Mouse (Mus musculus): ENCODE results near the gene Tex261. TPM values are rescaled to one million over a fixed set of nuclear protein-coding genes. Genes with fewer than 3 reads are reported as not detected.
A peak's percentile ranks its signal among the peaks of the same experiment; 100 is the strongest.

The Tex261 gene
- polyA plus RNA-seq, 1 experiment from 2014 or later, result 88.5 TPM

DNA sequence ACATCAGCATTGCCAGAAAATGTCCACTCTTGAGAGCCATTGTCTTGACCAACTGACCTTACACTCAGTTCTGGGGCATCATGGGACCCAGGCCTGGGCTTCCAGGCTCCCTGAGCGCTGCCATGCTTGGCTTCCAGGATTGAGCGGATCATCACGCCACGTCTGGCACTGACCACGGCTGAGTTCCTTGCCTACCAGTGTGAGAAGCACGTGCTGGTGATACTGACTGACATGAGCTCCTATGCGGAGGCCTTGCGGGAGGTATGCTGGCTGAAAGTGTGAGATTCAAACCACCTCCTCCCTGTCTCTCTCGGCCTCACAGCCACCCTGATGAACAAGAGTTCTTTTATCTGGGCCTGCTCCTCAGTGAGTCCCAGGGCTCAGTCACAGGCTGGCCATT lies 19.6 kb downstream of the Tex261 start:
- no peaks in the 10 kb centered on the region for H3K9me3 ChIP-seq (replicated peaks)
- no peak overlapping the region for H3K4me3 ChIP-seq (replicated peaks)
- no peak overlapping the region for H3K4me2 ChIP-seq (replicated peaks)
- no peak for ATAC-seq (ENCODE audit: insufficient number of reproducible peaks, low FRiP score, low TSS enrichment, low read depth)
- no peak overlapping the region for H3K9ac ChIP-seq
- H3K4me1 ChIP-seq, result peaks cover 7% of the 10 kb centered on the region
- H3K27ac ChIP-seq (replicated peaks), result no peak overlapping the region
- 72% methylated on average over 9 of the region's 9 CpGs for WGBS
- no peaks in the 10 kb centered on the region for H3K36me3 ChIP-seq
- H3K27me3 ChIP-seq, result peaks cover 59% of the 10 kb centered on the region

DNA sequence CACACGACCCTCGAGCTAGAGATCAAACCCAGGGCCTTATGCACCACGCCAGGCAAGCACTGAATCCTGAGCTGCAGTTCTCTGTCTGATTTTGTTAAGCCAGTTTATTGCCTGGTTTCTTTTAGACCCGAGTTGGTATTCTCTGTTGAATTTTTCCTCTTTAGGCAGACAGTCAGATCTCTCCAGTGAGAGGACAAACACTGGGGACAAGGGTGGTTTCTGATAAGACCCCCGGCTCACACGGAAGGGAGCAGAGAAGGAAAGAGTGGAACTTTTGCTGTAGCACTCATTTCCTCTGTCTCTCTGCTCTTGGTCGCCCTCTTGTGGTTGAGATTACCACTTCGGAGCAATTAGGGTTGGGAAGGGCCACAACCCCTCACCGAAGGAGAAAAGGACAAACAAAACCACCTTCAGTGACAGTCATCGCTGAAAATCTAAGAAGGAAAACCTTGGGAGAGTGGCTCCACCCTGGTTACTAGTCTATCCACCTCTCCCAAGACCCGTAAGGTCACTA lies 25.4 kb downstream of the Tex261 start:
- no peak for ATAC-seq (ENCODE audit: insufficient number of reproducible peaks, low FRiP score, low TSS enrichment, low read depth)

DNA sequence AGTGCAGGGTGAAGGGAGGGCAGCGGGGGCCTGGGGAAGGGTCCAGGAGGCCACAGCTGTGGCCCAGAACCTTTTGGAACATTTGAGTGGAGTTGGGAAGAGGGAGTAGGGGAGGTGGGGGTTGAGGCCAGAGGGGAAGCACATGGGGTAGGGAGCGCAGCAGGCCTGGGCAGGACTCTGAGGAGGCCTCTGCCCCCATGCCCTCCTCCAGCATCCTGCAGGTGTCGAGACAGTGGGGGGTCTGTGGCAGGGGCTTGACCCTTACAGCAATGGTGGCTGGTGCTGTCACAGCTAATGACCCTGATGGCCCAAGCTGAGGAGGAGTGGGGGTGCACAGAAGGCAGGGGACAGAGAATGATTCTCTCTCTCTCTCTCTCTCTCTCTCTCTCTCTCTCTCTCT lies 26.3 kb downstream of the Tex261 start:
- 57% methylated on average over 3 of the region's 3 CpGs for WGBS
- no peak overlapping the region for H3K27ac ChIP-seq (replicated peaks)
- no peak for ATAC-seq (ENCODE audit: insufficient number of reproducible peaks, low FRiP score, low TSS enrichment, low read depth)

More for the DNA sequence above, 25.4 kb downstream of the Tex261 start:
- H3K27ac ChIP-seq (replicated peaks), result no peak overlapping the region
- 9% methylated on average over 11 of the region's 11 CpGs for WGBS
- no peaks in the 10 kb centered on the region for H3K9me3 ChIP-seq (replicated peaks)
- no peak overlapping the region for H3K4me3 ChIP-seq (replicated peaks)
- H3K9ac ChIP-seq, result no peak overlapping the region
- peaks cover 25% of the 10 kb centered on the region for H3K27me3 ChIP-seq
- peaks cover 4% of the 10 kb centered on the region; the same call in 1 of the 2 replicates for H3K4me1 ChIP-seq
- H3K36me3 ChIP-seq, result no peaks in the 10 kb centered on the region
- H3K4me2 ChIP-seq (replicated peaks), result no peak overlapping the region

DNA sequence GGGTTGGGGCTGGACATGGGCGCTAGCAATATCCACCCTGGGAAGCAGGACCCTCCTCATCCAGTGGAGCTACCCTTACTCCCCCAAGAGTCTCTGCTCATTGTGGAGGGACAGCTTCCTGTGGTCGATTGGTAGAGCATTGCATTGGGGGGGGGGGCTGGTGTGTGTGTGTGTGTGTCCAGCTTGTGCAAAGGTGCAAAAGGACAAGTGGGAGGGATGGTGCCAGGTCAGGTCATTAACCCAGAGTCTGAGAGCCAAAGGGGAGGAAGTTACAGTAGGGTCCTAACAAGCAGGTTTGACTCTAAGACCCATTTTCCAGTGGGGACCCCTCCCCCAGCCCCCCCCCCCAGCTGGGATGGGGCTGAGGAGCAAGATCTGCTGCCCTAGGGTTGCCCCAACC lies 30.1 kb downstream of the Tex261 start:
- ATAC-seq (ENCODE audit: insufficient number of reproducible peaks, low FRiP score, low TSS enrichment, low read depth), result no peak
- H3K36me3 ChIP-seq, result no peaks in the 10 kb centered on the region
- H3K27ac ChIP-seq (replicated peaks), result no peak overlapping the region
- H3K9me3 ChIP-seq (replicated peaks), result no peaks in the 10 kb centered on the region
- no peak overlapping the region for H3K4me3 ChIP-seq (replicated peaks)
- no peak overlapping the region for H3K9ac ChIP-seq
- H3K4me2 ChIP-seq (replicated peaks), result no peak overlapping the region
- peaks cover 10% of the 10 kb centered on the region; the same call in 1 of the 2 replicates for H3K4me1 ChIP-seq
- WGBS, result 59% methylated on average over 2 of the region's 2 CpGs
- H3K27me3 ChIP-seq, result peaks cover 4% of the 10 kb centered on the region; the same call in 1 of the 2 replicates

More for the DNA sequence above, 26.3 kb downstream of the Tex261 start:
- no peaks in the 10 kb centered on the region for H3K36me3 ChIP-seq
- H3K27me3 ChIP-seq, result peaks cover 25% of the 10 kb centered on the region
- H3K4me2 ChIP-seq (replicated peaks), result no peak overlapping the region
- no peak overlapping the region for H3K9ac ChIP-seq
- no peaks in the 10 kb centered on the region for H3K9me3 ChIP-seq (replicated peaks)
- peaks cover 7% of the 10 kb centered on the region; the same call in 1 of the 2 replicates for H3K4me1 ChIP-seq
- H3K4me3 ChIP-seq (replicated peaks), result no peak overlapping the region

DNA sequence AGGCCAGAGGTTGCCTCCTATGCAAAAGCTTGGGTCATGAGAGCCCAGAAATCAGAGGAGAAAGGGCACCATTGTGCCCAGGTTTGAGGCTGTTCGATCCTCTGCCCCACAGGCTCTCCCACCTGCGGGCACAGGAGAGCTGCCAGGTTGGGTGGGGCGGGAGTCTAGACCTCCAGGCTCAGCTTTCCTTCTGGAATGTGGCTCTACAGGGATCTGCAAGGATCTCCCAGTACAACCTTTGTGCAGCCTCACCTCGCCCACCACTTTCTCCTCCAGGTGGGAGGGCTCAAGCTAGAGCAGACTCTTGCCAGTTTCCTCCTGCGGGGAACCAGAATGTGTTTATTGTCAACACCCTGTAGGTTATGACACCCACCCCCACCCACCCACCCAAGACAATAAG lies 31.1 kb downstream of the Tex261 start:
- Histone ChIP-seq H3K27ac (replicated peaks) (peak overlapping the region; percentile 65; the same call in 1 of the 2 replicates), H3K4me2 (replicated peaks) (no peak overlapping the region), H3K4me3 (replicated peaks) (no peak overlapping the region), H3K36me3 (no peaks in the 10 kb centered on the region), H3K9me3 (replicated peaks) (no peaks in the 10 kb centered on the region), H3K4me1 (peaks cover 6% of the 10 kb centered on the region; the same call in 1 of the 2 replicates), H3K27me3 (0 out of 2 replicates have a peak, but pooled peaks cover 3% of the 10 kb centered on the region), H3K9ac (no peak overlapping the region)
- peak; percentile 49; the same call in 1 of the 2 replicates for ATAC-seq (ENCODE audit: insufficient number of reproducible peaks, low FRiP score, low TSS enrichment, low read depth)
- WGBS, result 52% methylated on average over 5 of the region's 5 CpGs

DNA sequence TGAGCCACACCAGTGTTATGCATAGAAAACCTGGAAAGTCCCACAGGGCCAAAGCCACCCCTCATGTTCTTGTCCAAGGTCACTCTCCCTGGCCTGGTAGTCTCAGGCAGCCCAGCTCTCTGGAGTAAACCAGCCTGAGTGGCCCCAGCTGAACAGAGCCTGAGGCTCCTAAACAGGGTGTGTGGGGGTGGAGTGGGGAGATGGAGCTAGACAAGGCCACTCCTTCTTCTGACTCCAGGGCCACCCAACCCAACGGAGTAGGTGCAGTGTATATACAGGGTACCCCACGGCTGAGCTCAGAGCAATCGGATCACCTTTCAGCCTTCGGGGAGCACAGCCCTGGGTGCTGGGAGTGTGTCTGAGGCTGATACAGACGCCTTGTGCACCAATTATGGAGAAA lies 31.5 kb downstream of the Tex261 start:
- Histone ChIP-seq H3K27me3 (0 out of 2 replicates have a peak, but pooled peaks cover 3% of the 10 kb centered on the region), H3K36me3 (no peaks in the 10 kb centered on the region), H3K4me2 (replicated peaks) (no peak overlapping the region), H3K27ac (replicated peaks) (peak overlapping the region; percentile 65; the same call in 1 of the 2 replicates), H3K9me3 (replicated peaks) (no peaks in the 10 kb centered on the region), H3K4me3 (replicated peaks) (no peak overlapping the region), H3K4me1 (peaks cover 6% of the 10 kb centered on the region; the same call in 1 of the 2 replicates), H3K9ac (no peak overlapping the region)
- ATAC-seq (ENCODE audit: insufficient number of reproducible peaks, low FRiP score, low TSS enrichment, low read depth), result peak; percentile 71
- 48% methylated on average over 5 of the region's 5 CpGs for WGBS

DNA sequence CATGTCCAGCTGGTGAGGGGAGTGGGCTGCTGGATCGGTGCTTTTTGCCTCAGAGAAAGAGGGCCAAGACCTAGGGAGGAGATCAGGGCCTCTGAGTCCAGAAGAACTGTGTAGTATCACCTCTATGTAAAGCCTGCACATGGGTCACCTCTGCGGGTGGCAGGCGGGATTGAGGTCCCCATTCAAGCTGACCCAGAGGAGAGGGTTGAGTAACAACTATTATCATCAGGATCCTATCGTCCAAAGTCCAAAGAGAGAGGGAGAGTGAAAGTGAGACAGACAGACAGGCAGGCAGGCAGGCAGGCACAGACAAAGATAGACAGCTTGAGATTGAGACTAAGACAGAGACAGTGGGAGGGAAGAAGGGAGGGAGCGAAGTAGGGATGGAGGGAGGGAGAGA lies 32.4 kb downstream of the Tex261 start:
- no peak overlapping the region for H3K4me3 ChIP-seq (replicated peaks)
- 46% methylated on average over 5 of the region's 5 CpGs for WGBS
- no peak overlapping the region for H3K4me2 ChIP-seq (replicated peaks)
- 0 out of 2 replicates have a peak, but pooled peaks cover 3% of the 10 kb centered on the region for H3K27me3 ChIP-seq
- no peak overlapping the region for H3K27ac ChIP-seq (replicated peaks)
- H3K9me3 ChIP-seq (replicated peaks), result no peaks in the 10 kb centered on the region
- H3K36me3 ChIP-seq, result no peaks in the 10 kb centered on the region
- no peak overlapping the region for H3K9ac ChIP-seq
- ATAC-seq (ENCODE audit: insufficient number of reproducible peaks, low FRiP score, low TSS enrichment, low read depth), result no peak
- peaks cover 6% of the 10 kb centered on the region; the same call in 1 of the 2 replicates for H3K4me1 ChIP-seq

DNA sequence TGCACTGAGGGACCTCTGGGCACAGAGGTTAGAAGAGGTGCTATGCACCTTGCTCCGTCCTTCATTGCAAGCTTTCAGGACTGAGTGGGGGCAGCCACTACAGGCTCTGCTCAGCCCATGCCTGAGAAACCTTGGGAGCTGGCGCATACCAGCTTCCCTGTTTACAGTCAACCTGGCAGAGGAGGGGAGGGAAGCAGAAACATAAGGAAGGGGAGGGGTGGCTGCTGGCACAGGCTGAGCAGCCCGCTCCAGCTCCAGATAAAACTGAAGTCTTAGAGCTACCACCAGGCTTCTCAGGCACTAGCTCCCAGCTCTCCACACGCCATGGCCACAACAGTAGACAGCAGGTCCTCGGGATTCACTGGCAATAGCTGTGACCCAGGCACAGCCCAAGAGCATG lies 32.9 kb downstream of the Tex261 start, which contains the start of gene Atp6v1b1:
TSS of gene Atp6v1b1 (plus strand) at position 230 of the 400 bp plus-strand sequence.
- H3K9me3 ChIP-seq (replicated peaks), result no peaks in the 10 kb centered on the region
- H3K27me3 ChIP-seq, result 0 out of 2 replicates have a peak, but pooled peaks cover 3% of the 10 kb centered on the region
- no peak within 1 kb of the TSS for H3K4me3 ChIP-seq (replicated peaks)
- H3K27ac ChIP-seq (replicated peaks), result no peak within 1 kb of the TSS
- no peak within 1 kb of the TSS for H3K9ac ChIP-seq
- H3K36me3 ChIP-seq, result no peaks in the 10 kb centered on the region
- H3K4me1 ChIP-seq, result peaks cover 6% of the 10 kb centered on the region; the same call in 1 of the 2 replicates
- ATAC-seq (ENCODE audit: insufficient number of reproducible peaks, low FRiP score, low TSS enrichment, low read depth), result no peak
- H3K4me2 ChIP-seq (replicated peaks), result no peak within 1 kb of the TSS
- 54% methylated on average over 5 of the region's 5 CpGs for WGBS

DNA sequence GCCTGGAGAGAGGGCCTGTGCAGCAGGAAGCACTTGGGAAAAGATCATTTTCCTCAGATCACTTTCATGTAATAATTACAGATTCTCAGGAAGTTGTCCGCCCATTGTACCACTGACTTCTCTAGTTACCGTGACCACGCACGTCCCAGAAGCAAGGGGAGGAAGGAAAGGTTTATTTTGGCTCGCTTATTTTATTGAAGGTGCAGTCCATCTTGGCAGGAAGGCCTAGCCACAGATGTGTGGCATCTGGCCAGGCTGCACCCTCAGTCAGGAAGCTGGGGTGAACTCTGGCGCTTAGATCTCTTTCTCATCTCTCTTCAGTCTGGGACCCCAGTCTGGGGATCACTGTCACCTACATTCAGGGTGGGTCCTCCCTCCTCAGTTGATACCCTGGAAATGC lies 37.0 kb downstream of the Tex261 start:
- Histone ChIP-seq H3K9ac (no peak overlapping the region), H3K27ac (replicated peaks) (no peak overlapping the region), H3K4me2 (replicated peaks) (no peak overlapping the region), H3K4me3 (replicated peaks) (no peak overlapping the region), H3K36me3 (no peaks in the 10 kb centered on the region), H3K4me1 (no peaks in the 10 kb centered on the region), H3K27me3 (peaks cover 2% of the 10 kb centered on the region; the same call in 1 of the 2 replicates), H3K9me3 (replicated peaks) (no peaks in the 10 kb centered on the region)
- 38% methylated on average over 6 of the region's 6 CpGs for WGBS
- no peak for ATAC-seq (ENCODE audit: insufficient number of reproducible peaks, low FRiP score, low TSS enrichment, low read depth)

DNA sequence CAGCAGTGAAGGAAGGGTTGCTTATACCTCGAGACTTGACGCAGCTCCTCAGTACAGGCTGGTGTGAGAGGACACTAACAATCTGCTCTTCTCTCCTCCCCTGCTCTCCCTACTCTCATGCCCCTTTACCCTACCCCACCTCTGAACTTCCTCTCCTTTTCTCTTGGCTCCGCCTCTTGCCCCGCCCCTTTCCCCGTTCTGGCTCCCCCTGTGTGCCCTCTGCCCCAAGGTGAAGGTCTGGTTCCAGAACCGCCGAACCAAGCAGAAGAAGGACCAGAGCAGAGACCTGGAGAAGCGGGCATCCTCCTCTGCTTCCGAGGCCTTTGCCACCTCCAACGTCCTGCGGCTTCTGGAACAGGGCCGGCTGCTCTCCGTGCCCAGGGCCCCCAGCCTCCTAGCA lies 38.3 kb downstream of the Tex261 start:
- Histone ChIP-seq H3K9me3 (replicated peaks) (no peaks in the 10 kb centered on the region), H3K4me2 (replicated peaks) (no peak overlapping the region), H3K27ac (replicated peaks) (no peak overlapping the region), H3K4me3 (replicated peaks) (no peak overlapping the region), H3K4me1 (no peaks in the 10 kb centered on the region), H3K9ac (no peak overlapping the region), H3K27me3 (peaks cover 9% of the 10 kb centered on the region), H3K36me3 (no peaks in the 10 kb centered on the region)
- ATAC-seq (ENCODE audit: insufficient number of reproducible peaks, low FRiP score, low TSS enrichment, low read depth), result no peak
- WGBS, result 38% methylated on average over 13 of the region's 13 CpGs

DNA sequence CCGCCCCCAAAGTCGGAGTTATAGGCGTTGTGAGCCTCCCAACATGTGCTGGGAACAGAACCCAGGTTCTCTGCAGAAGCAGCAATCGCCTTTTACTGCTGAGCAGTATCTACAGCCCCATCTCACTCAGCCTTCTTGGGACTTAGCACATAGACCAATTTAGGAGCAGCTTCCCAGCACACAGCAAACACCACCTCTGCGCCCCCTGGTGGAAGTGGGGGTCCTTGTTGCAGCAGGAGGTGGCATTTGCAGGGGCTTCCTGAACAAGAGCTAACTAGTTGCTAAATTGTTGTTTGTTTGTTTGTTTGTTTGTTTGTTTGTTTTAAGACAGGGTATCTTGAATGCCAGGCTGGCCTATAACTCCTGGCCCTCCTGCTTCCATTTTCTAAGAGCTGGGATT lies 44.5 kb downstream of the Tex261 start:
- no peak for ATAC-seq (ENCODE audit: insufficient number of reproducible peaks, low FRiP score, low TSS enrichment, low read depth)
- WGBS, result 31% methylated on average over 5 of the region's 5 CpGs
- no peak overlapping the region for H3K4me3 ChIP-seq (replicated peaks)
- H3K27ac ChIP-seq (replicated peaks), result no peak overlapping the region
- H3K4me2 ChIP-seq (replicated peaks), result no peak overlapping the region
- H3K9ac ChIP-seq, result no peak overlapping the region
- H3K4me1 ChIP-seq, result no peaks in the 10 kb centered on the region
- no peaks in the 10 kb centered on the region for H3K36me3 ChIP-seq
- H3K27me3 ChIP-seq, result peaks cover 28% of the 10 kb centered on the region
- H3K9me3 ChIP-seq (replicated peaks), result no peaks in the 10 kb centered on the region

Measured in embryonic facial prominence, embryonic 15.5 days (tissue).